Mouse (Mus musculus) embryonic facial prominence, embryonic 11.5 days (tissue): ENCODE measurements at regions not wholly inside any gene's neighbourhood (a gene's known extent, or its start where the extent isn't known, plus 50 kb on each side); places are given as distances from the start of the nearest gene placed in this dataset.
"Not testable (repeated sequence)": the region's sequence is repeated elsewhere in the genome, so short reads cannot be mapped to it uniquely, and the experiment has no call there.

ENCODE experiments used
- ATAC-seq: fragments of 200-750 bp; cut with Nextera tagmentation; replicated peaks from 2 replicates; pipeline ENCODE4 v1.8.0; 2017; ENCODE audit warnings: low read depth; ENCODE audit not compliant: insufficient number of reproducible peaks, low FRiP score, low TSS enrichment
- DNase-seq: peaks from one replicate; pipeline ENCODE4 v3.0.0-alpha.2; 2015; ENCODE audit warnings: low spot score
- H3K27ac ChIP-seq: fragments of 300-500 bp; sonication (generic); replicated peaks from 2 replicates; pipeline ENCODE4 v1.5.1; 2014; ENCODE audit warnings: mild to moderate bottlenecking, low read depth, low read length, control low read depth
- H3K27me3 ChIP-seq: fragments of 300-500 bp; sonication (generic); 2 replicates; pipeline ENCODE4 v1.6.1; 2014; ENCODE audit warnings: mild to moderate bottlenecking, low read length, moderate library complexity, mixed read lengths; ENCODE audit not compliant: control insufficient read depth, insufficient read depth
- H3K36me3 ChIP-seq: fragments of 300-500 bp; sonication (generic); replicated peaks from 2 replicates; pipeline ENCODE4 v1.6.1; 2014; ENCODE audit warnings: low read depth, mild to moderate bottlenecking, low read length, moderate library complexity, mixed read lengths; ENCODE audit not compliant: control insufficient read depth, insufficient read depth
- H3K4me1 ChIP-seq: fragments of 300-500 bp; sonication (generic); 2 replicates; pipeline ENCODE4 v1.6.1; 2014; ENCODE audit warnings: low read length, mixed read lengths; ENCODE audit not compliant: control insufficient read depth, insufficient read depth
- H3K4me2 ChIP-seq: fragments of 300-500 bp; sonication (generic); 2 replicates; pipeline ENCODE4 v1.6.1; 2014; ENCODE audit warnings: low read depth, mild to moderate bottlenecking, control low read depth, low read length, moderate library complexity
- H3K4me3 ChIP-seq: fragments of 300-500 bp; sonication (generic); 2 replicates; pipeline ENCODE4 v1.5.1; 2014; ENCODE audit warnings: low read depth, low read length, control low read depth
- H3K9ac ChIP-seq: fragments of 300-500 bp; sonication (generic); replicated peaks from 2 replicates; pipeline ENCODE4 v1.6.1; 2014; ENCODE audit warnings: mild to moderate bottlenecking, control low read depth, low read length
- H3K9me3 ChIP-seq: fragments of 300-500 bp; sonication (generic); replicated peaks from 2 replicates; pipeline ENCODE4 v1.6.1; 2016; ENCODE audit warnings: mild to moderate bottlenecking, low read length, inconsistent platforms, mixed read lengths; ENCODE audit not compliant: control insufficient read depth
- WGBS: fragments of 180-500 bp; shearing (Covaris S2); extraction: QIAGEN DNeasy Blood & Tissue Kit; methylation state at CpG from one replicate; pipeline ENCODE4 v1.1.7; 2014; 5-methylcytosine and 5-hydroxymethylcytosine counted together

GRCm38 (mm10) chr12:45287759-45288158 is 213.2 kb upstream of the Stxbp6 start:
- Histone ChIP-seq H3K27me3 (no peaks in the 10 kb centered on the region), H3K4me1 (no peaks in the 10 kb centered on the region), H3K9me3 (no peaks in the 10 kb centered on the region), H3K27ac (no peak overlapping the region), H3K4me3 (no peak overlapping the region), H3K9ac (no peak overlapping the region), H3K4me2 (no peak overlapping the region), H3K36me3 (no peaks in the 10 kb centered on the region)
- DNase-seq (no peak), ATAC-seq (no peak)
- WGBS: 63% methylated on average over 2 of the region's 2 CpGs

GRCm38 (mm10) chr12:45256309-45256708 is 181.8 kb upstream of the Stxbp6 start:
- Histone ChIP-seq H3K4me1 (no peaks in the 10 kb centered on the region), H3K9ac (no peak overlapping the region), H3K27me3 (no peaks in the 10 kb centered on the region), H3K36me3 (no peaks in the 10 kb centered on the region), H3K9me3 (no peaks in the 10 kb centered on the region), H3K27ac (no peak overlapping the region), H3K4me2 (no peak overlapping the region), H3K4me3 (no peak overlapping the region)
- DNase-seq: no peak
- WGBS: 91% methylated on average over 5 of the region's 5 CpGs
- ATAC-seq: peak; percentile 39; the same call in 1 of the 2 replicates

DNA sequence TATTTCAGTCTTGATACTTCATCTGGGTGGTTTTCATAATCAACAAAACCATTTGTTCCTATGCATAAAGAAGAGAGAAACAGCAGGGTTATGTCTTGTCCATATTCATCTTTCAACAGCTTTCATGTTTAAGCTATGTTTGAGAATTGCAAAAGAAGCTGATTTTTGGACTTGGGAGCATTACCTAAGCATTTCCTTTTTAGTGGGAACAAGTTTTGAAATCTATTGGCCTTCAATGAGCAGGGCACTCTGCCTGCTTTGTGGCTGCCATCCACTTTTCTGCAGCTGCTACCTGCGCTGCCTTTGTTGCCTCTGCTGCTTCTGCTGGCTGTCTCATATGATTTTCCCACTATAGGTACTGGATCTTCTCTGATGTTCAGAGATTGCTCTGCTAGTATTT is 136.6 kb upstream of the Stxbp6 start:
- no peak for ATAC-seq
- no peak overlapping the region for H3K9ac ChIP-seq
- H3K9me3 ChIP-seq: no peaks in the 10 kb centered on the region
- no peak overlapping the region for H3K4me3 ChIP-seq
- no peak for DNase-seq
- 86% methylated on average over 1 of the region's 1 CpGs for WGBS
- H3K27me3 ChIP-seq: no peaks in the 10 kb centered on the region
- no peak overlapping the region for H3K4me2 ChIP-seq
- H3K27ac ChIP-seq: no peak overlapping the region
- no peaks in the 10 kb centered on the region for H3K36me3 ChIP-seq
- no peaks in the 10 kb centered on the region for H3K4me1 ChIP-seq

DNA sequence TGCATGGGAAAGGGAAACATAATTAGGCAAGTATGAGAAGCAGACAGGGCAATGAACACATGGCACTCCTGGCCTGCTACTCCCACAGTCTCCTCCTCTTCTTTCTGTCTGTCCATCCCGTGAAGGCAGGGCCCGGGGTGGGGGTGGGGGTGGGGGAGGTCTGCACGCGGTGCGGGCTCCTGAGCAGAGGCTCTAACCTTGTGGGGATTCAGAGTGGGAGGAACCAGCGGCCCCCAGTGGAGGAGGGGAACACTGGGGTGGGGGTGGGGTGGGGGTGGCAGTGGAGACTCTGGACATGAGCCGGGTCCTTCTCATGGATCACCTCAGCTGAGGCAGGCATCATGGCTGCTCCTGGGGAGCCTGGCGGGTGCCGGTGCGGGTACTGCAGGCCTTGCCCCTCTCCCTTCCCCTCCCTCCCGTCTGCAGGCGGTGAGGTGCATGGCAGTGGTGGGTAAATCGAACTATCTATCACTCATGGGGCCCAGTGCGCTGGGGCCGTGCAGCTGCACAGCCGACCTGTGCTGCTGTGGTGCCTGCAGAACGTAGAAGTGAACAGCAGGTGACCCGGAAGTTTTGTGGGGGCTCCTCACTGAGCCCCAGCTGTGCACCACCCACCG is 120.9 kb upstream of the Stxbp6 start:
- no peaks in the 10 kb centered on the region for H3K9me3 ChIP-seq

GRCm38 (mm10) chr12:45187149-45187548 is 112.6 kb upstream of the Stxbp6 start:
- no peak overlapping the region for H3K27ac ChIP-seq
- ATAC-seq: no peak
- H3K36me3 ChIP-seq: no peaks in the 10 kb centered on the region
- H3K9me3 ChIP-seq: no peaks in the 10 kb centered on the region
- no peaks in the 10 kb centered on the region for H3K27me3 ChIP-seq
- WGBS: 12% methylated on average over 6 of the region's 6 CpGs
- no peak overlapping the region for H3K9ac ChIP-seq
- H3K4me2 ChIP-seq: no peak overlapping the region
- no peak overlapping the region for H3K4me3 ChIP-seq
- DNase-seq: peak; percentile 85
- no peaks in the 10 kb centered on the region for H3K4me1 ChIP-seq

More for the DNA sequence above, 120.9 kb upstream of the Stxbp6 start:
- Histone ChIP-seq H3K4me3 (no peak overlapping the region), H3K27me3 (no peaks in the 10 kb centered on the region), H3K4me2 (no peak overlapping the region), H3K36me3 (no peaks in the 10 kb centered on the region), H3K9ac (no peak overlapping the region), H3K4me1 (no peaks in the 10 kb centered on the region), H3K27ac (no peak overlapping the region)
- ATAC-seq (peak; percentile 34), DNase-seq (no peak)
- 79% methylated on average over 13 of the region's 19 CpGs for WGBS

DNA sequence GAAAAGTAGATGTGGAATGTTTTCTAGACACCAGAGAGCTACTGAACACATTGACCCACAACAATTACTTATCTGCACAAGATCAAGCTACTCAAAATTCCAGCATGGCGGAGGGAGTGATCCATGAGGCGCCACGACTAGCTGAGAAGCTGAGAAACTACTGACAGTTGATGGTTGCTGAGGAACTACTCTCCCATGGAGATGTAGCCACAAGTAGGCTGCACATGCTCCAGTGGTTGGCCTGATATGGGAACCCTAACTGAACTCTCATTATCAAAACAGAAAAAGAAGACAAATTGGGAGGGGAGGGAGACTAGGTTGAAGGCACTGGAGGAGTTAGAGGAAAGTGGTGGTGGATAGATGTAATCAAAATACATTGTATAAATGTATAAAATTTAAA is 110.0 kb upstream of the Stxbp6 start:
- Histone ChIP-seq H3K4me1 (no peaks in the 10 kb centered on the region), H3K9me3 (no peaks in the 10 kb centered on the region), H3K27me3 (no peaks in the 10 kb centered on the region), H3K27ac (no peak overlapping the region), H3K9ac (no peak overlapping the region), H3K4me2 (no peak overlapping the region), H3K36me3 (no peaks in the 10 kb centered on the region), H3K4me3 (no peak overlapping the region)
- ATAC-seq (no peak), DNase-seq (no peak)
- WGBS: 87% methylated on average over 3 of the region's 3 CpGs

DNA sequence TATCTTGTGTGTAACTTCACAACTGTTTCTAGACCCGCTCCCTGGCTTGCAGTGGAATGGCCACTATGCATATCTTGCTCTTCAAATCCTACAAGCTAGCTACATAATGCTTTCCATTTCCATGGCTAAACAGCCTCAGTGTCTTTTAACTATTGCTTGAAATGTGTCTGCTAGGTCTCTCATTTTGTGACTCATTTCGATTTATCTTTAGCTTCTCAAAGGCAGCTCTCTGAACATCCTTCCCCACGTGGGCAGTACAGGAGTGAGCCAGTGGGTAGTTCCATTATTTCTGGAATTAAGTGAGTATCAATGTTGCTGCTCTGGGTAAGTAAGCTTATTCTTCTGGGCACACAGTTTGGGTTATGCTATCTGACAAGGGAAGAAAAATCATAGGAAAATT is 102.9 kb upstream of the Stxbp6 start:
- Histone ChIP-seq H3K27me3 (no peaks in the 10 kb centered on the region), H3K9me3 (no peaks in the 10 kb centered on the region), H3K4me3 (no peak overlapping the region), H3K27ac (no peak overlapping the region), H3K4me2 (no peak overlapping the region), H3K4me1 (no peaks in the 10 kb centered on the region), H3K9ac (no peak overlapping the region), H3K36me3 (no peaks in the 10 kb centered on the region)
- no peak for ATAC-seq
- no peak for DNase-seq
- WGBS: 89% methylated on average over 3 of the region's 3 CpGs

DNA sequence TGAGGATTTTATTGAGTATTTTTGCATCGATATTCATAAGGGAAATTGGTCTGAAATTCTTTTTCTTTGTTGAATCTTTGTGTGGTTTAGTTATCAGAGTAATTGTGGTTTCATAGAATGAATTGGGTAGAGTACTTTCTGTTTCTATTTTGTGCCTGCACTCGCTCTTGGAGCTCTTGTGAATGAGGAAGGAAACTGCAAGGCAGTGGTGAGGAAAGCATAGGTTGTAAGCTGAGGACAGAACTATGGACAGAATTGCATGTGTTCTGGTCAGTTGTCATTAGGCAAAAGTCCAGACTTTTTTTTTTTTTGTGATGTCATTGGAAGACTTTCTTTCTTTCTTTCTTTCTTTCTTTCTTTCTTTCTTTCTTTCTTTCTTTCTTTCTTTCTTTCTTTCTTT is 100.8 kb upstream of the Stxbp6 start:
- H3K27ac ChIP-seq, DNase-seq, ATAC-seq, H3K4me3 ChIP-seq, H3K4me2 ChIP-seq, H3K4me1 ChIP-seq, H3K36me3 ChIP-seq, H3K9ac ChIP-seq, H3K27me3 ChIP-seq, H3K9me3 ChIP-seq: not testable (repeated sequence)
- 94% methylated on average over 2 of the region's 2 CpGs for WGBS
